Mouse (Mus musculus) liver, adult 2 months (tissue): ENCODE measurements around the gene Hmbs. TPM values are rescaled to one million over a fixed set of nuclear protein-coding genes. Genes with fewer than 3 reads are reported as not detected.

Experiments
- DNase-seq: peaks from one replicate; pipeline ENCODE4 v3.0.0-alpha.2; 2011; ENCODE audit warnings: low read depth, low spot score; ENCODE audit errors: extremely low read depth
- H3K27ac ChIP-seq: fragments of 200-500 bp; replicated peaks from 2 replicates; pipeline ENCODE4 v1.5.1; 2012; ENCODE audit warnings: low read depth, mild to moderate bottlenecking, control low read depth, inconsistent platforms, low read length; ENCODE audit not compliant: insufficient read depth
- H3K27me3 ChIP-seq: fragments of 200-500 bp; 2 replicates; pipeline ENCODE4 v1.6.1; 2012; ENCODE audit warnings: mild to moderate bottlenecking, moderate library complexity, low read length, inconsistent platforms; ENCODE audit not compliant: control insufficient read depth, insufficient read depth
- H3K36me3 ChIP-seq: fragments of 200-500 bp; 2 replicates; pipeline ENCODE4 v1.6.1; 2012; ENCODE audit warnings: low read length, inconsistent platforms; ENCODE audit not compliant: control insufficient read depth, insufficient read depth
- H3K4me1 ChIP-seq: fragments of 200-500 bp; 2 replicates; pipeline ENCODE4 v1.6.1; 2011; ENCODE audit warnings: low read length; ENCODE audit not compliant: control insufficient read depth, insufficient read depth
- H3K4me3 ChIP-seq: fragments of 200-500 bp; 2 replicates; pipeline ENCODE4 v1.5.1; 2011; ENCODE audit warnings: low read depth, mild to moderate bottlenecking, control low read depth, low read length, moderate library complexity; ENCODE audit not compliant: insufficient read depth
- H3K79me2 ChIP-seq: fragments of 200-500 bp; 2 replicates; pipeline ENCODE4 v1.6.1; 2012; ENCODE audit warnings: inconsistent platforms, mild to moderate bottlenecking, low read length, moderate library complexity; ENCODE audit not compliant: control insufficient read depth, insufficient read depth
- H3K9ac ChIP-seq: fragments of 200-500 bp; 2 replicates; pipeline ENCODE4 v1.6.1; 2012; ENCODE audit warnings: low read depth, mild to moderate bottlenecking, control low read depth, inconsistent platforms, low read length
- CTCF ChIP-seq: fragments of 200-500 bp; IDR thresholded peaks from 2 replicates; pipeline ENCODE4 v1.5.1; 2011; ENCODE audit warnings: low read depth, low read length, control low read depth
- POLR2A ChIP-seq: fragments of 200-500 bp; IDR thresholded peaks from 2 replicates; pipeline ENCODE4 v1.6.1; 2011; ENCODE audit warnings: low read length, control low read depth; ENCODE audit not compliant: insufficient read depth; ENCODE audit errors: extremely low read depth
- WGBS: fragments of 180-500 bp; shearing (Covaris S2); methylation state at CpG from one replicate; pipeline ENCODE4 v1.1.7; 2018; 5-methylcytosine and 5-hydroxymethylcytosine counted together
- polyA plus RNA-seq: library from polyadenylated mRNA; depleted of rRNA; stranded (reverse); fragments of >200 nt; gene quantifications from 2 replicates; pipeline ENCODE4 v1.2.3, GENCODE M21; 2012; rRNA removed
- total RNA-seq: library from RNA; depleted of rRNA; stranded (reverse); fragments of >200 nt; gene quantifications from 2 replicates; pipeline ENCODE4 v1.2.3, GENCODE M21; 2014; rRNA removed

The Hmbs gene
- total and polyA plus RNA-seq, 2 experiments: 58.8 to 61.3 TPM

DNA sequence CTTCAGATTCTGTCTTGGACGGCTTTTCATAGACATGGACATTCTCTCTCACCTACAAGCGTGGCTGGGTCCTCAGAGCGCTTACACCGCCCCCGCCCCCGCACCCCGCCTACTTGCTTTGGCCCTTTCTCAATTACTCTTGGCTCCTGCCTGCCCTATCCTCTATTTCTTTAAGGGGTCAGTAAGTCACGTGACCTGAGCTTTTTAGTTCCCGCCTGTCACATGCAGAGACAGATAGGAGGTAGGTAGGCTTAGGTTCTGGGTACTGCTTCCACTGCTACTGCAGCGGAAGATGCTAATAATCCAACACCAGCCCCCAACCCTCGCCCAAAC lies 55.1 kb downstream of the Hmbs start:
- H3K27me3 ChIP-seq: peaks cover 13% of the 10 kb centered on the region
- H3K79me2 ChIP-seq: no peaks in the 10 kb centered on the region
- peaks cover 4% of the 10 kb centered on the region; the same call in 1 of the 2 replicates for H3K4me1 ChIP-seq
- no peak overlapping the region for H3K9ac ChIP-seq
- no peak for DNase-seq
- no peak overlapping the region for H3K4me3 ChIP-seq
- no peak overlapping the region for H3K27ac ChIP-seq
- peaks cover 4% of the 10 kb centered on the region; the same call in 1 of the 2 replicates for H3K36me3 ChIP-seq
- TF ChIP-seq CTCF: no peak
- TF ChIP-seq POLR2A: no peak
- 22% methylated on average over 11 of the region's 11 CpGs for WGBS

DNA sequence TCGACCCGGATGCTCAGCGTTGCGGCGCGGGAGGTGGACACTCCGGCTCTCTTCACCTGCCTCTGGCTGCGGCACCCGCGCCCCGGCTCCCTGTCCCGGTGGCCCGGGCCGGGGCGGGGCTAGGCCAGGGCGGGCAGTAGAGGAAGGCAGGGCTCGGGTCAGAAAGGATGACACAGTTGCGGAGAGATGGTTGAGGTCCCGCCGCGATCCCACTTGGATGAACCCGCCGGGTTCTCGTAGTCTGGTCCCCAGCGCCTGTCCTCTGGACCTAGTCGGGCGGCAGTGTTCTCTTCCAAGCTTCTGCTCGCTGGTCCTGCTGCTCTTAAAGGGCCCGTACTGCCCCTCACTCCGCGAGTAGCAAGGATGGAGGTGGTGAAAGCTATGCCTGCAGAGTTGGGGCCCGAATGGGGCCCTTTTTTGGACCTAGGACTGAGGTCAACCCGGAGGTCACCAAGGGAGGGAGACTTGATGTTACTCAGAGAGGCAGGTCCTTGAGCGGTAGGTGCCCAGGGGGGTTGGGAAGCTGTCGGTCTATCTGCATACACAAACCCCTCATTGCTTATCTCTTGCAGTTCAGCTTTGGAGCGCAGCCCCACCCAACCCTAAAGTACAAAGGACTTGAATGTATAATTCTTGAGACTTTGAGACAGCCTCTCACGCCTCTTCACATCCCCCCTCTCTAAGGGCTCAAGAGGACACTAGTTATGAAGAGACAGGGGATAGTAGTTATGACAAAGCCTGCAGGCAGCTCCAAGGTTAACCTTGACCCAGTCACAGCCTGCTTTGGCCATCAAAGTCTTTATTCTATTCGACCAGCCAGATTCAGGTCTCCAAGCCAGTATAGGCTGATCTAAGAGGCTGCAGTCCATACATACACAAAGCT lies 55.7 kb downstream of the Hmbs start, which contains the start of gene Abcg4:
Abcg4 (minus strand) TSS at position 540 of the 883 bp plus-strand sequence.
- TF ChIP-seq POLR2A: no peak
- TF ChIP-seq CTCF: no peak
- no peak for DNase-seq
- no peak within 1 kb of the TSS for H3K27ac ChIP-seq
- H3K27me3 ChIP-seq: peaks cover 13% of the 10 kb centered on the region
- 0 out of 2 replicates have a peak, but pooled peaks cover 2% of the 10 kb centered on the region for H3K36me3 ChIP-seq
- 3% methylated on average over 38 of the region's 38 CpGs for WGBS
- H3K79me2 ChIP-seq: no peaks in the 10 kb centered on the region
- peak within 1 kb of the TSS; percentile 14; the same call in 1 of the 2 replicates for H3K9ac ChIP-seq
- peaks cover 4% of the 10 kb centered on the region; the same call in 1 of the 2 replicates for H3K4me1 ChIP-seq
- peak within 1 kb of the TSS; percentile 31; the same call in 1 of the 2 replicates for H3K4me3 ChIP-seq

DNA sequence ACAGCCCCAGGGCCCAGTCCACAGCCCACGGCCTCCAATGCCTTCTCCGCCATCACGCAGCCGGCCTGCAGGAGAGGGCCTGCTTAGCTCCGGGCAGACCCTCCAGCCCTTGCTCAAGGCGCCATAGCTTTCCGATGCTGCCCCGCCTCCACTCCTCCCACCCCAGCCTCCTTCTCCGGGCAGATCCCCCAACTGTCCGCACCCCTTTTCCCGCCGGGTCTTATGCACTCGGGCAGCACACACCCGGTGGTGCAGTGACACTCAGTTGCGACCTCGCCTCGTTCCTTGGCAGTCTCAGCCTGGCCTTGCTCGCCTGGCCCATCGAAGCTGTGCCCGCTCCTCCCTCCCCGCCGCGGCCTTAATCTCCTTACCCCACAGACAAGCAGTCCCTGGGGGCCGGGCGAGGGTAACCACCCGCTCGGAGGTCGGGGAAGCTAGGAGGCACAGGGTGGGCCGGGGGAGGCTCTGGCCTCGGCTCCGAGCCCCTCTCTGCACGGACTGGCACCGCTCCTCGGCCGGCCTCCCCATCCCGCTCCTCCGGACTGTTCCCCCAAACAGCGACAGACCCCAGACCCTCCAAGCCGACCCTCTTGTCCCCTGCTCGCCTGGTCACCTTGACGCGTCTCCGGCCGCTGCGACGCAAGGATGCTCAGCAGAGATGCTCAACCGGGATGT lies 56.5 kb downstream of the Hmbs start:
- Histone ChIP-seq H3K4me3 (peak overlapping the region; percentile 31; the same call in 1 of the 2 replicates), H3K4me1 (peaks cover 4% of the 10 kb centered on the region; the same call in 1 of the 2 replicates), H3K9ac (peak overlapping the region; percentile 14; the same call in 1 of the 2 replicates), H3K27ac (no peak overlapping the region), H3K27me3 (peaks cover 13% of the 10 kb centered on the region), H3K79me2 (no peaks in the 10 kb centered on the region), H3K36me3 (0 out of 2 replicates have a peak, but pooled peaks cover 2% of the 10 kb centered on the region)
- TF ChIP-seq POLR2A (no peak), CTCF (no peak)
- no peak for DNase-seq
- 10% methylated on average over 45 of the region's 47 CpGs for WGBS

DNA sequence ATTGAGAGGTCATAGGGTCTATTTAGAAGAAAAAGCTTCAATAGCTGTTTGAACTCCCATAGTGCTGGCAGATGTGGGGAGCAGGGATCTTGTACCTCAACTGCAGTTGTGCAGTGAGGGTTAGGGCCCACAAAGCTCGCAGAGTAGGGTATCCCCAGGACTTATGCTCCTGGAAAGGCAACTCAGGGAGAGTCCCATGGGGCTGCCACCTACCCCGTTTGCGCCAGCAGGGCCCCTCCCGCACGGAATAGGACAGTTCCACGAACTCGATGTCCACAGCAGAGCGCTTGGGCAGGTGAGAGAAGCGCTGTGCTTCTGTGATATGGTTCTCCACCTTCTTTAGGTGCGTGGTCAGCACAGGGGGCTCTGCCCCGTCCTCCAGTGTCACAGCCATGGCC lies 57.0 kb downstream of the Hmbs start:
- Histone ChIP-seq H3K36me3 (no peaks in the 10 kb centered on the region), H3K79me2 (no peaks in the 10 kb centered on the region), H3K27me3 (peaks cover 13% of the 10 kb centered on the region), H3K27ac (no peak overlapping the region), H3K4me1 (peaks cover 4% of the 10 kb centered on the region; the same call in 1 of the 2 replicates), H3K9ac (no peak overlapping the region), H3K4me3 (no peak overlapping the region)
- WGBS: 40% methylated on average over 11 of the region's 11 CpGs
- no peak for DNase-seq
- TF ChIP-seq POLR2A (no peak), CTCF (no peak)

Other genes with a start within 250 kb of the Hmbs start
- under 0.01 TPM in 1 of 2 replicates, not detected in the other for gene Mfrp, start 242.5 kb downstream of the Hmbs start, total RNA-seq
- not detected in 2 replicates for gene Mfrp, start 242.5 kb downstream of the Hmbs start, polyA plus RNA-seq
- 2.7 and 3.0 TPM in 2 replicates for gene C1qtnf5, start 237.0 kb downstream of the Hmbs start, total RNA-seq
- gene C1qtnf5, start 237.0 kb downstream of the Hmbs start, polyA plus RNA-seq: 5.6 and 5.7 TPM in 2 replicates
- 0.09 TPM in 1 of 2 replicates, not detected in the other for gene Gm49380, start 230.7 kb downstream of the Hmbs start, total RNA-seq
- gene Gm49380, start 230.7 kb downstream of the Hmbs start, polyA plus RNA-seq: not detected in 2 replicates
- 3.1 and 5.0 TPM in 2 replicates for gene Rnf26, start 230.7 kb downstream of the Hmbs start, total RNA-seq
- gene Rnf26, start 230.7 kb downstream of the Hmbs start, polyA plus RNA-seq: 16.7 and 19.0 TPM in 2 replicates
- 3.6 and 6.7 TPM in 2 replicates for gene Mcam, start 209.8 kb downstream of the Hmbs start, total RNA-seq
- gene Mcam, start 209.8 kb downstream of the Hmbs start, polyA plus RNA-seq: 4.2 and 4.5 TPM in 2 replicates
- gene Cbl, start 110.2 kb downstream of the Hmbs start, total RNA-seq: 2.8 and 4.3 TPM in 2 replicates
- 1.8 and 2.4 TPM in 2 replicates for gene Cbl, start 110.2 kb downstream of the Hmbs start, polyA plus RNA-seq
- gene Ccdc153, start 103.6 kb downstream of the Hmbs start, total RNA-seq: not detected in 2 replicates
- gene Ccdc153, start 103.6 kb downstream of the Hmbs start, polyA plus RNA-seq: not detected in 2 replicates
- not detected in 2 replicates for gene Pdzd3, start 92.8 kb downstream of the Hmbs start, total RNA-seq
- not detected in 2 replicates for gene Pdzd3, start 92.8 kb downstream of the Hmbs start, polyA plus RNA-seq
- 3.5 and 5.6 TPM in 2 replicates for gene Nlrx1, start 75.6 kb downstream of the Hmbs start, total RNA-seq
- 8.6 and 10.0 TPM in 2 replicates for gene Nlrx1, start 75.6 kb downstream of the Hmbs start, polyA plus RNA-seq
- not detected in 2 replicates for gene Abcg4, start 55.6 kb downstream of the Hmbs start, total RNA-seq
- 0.11 TPM in 1 of 2 replicates, not detected in the other for gene Abcg4, start 55.6 kb downstream of the Hmbs start, polyA plus RNA-seq
- gene Hinfp, start 38.6 kb downstream of the Hmbs start, total RNA-seq: 7.4 and 7.6 TPM in 2 replicates
- 10.6 and 16.9 TPM in 2 replicates for gene Hinfp, start 38.6 kb downstream of the Hmbs start, polyA plus RNA-seq
- 5.2 and 7.9 TPM in 2 replicates for gene C2cd2l, start 23.9 kb downstream of the Hmbs start, total RNA-seq
- gene C2cd2l, start 23.9 kb downstream of the Hmbs start, polyA plus RNA-seq: 60.1 and 60.9 TPM in 2 replicates
- gene Dpagt1, start 18.2 kb downstream of the Hmbs start, total RNA-seq: 8.7 and 13.1 TPM in 2 replicates
- 57.4 and 71.7 TPM in 2 replicates for gene Dpagt1, start 18.2 kb downstream of the Hmbs start, polyA plus RNA-seq
- gene H2afx, start 9.5 kb downstream of the Hmbs start, total RNA-seq: 5.6 and 11.2 TPM in 2 replicates
- gene H2afx, start 9.5 kb downstream of the Hmbs start, polyA plus RNA-seq: 22.5 and 23.6 TPM in 2 replicates
- 14.5 and 22.0 TPM in 2 replicates for gene Vps11, start 17.4 kb upstream of the Hmbs start, total RNA-seq
- 15.9 and 17.0 TPM in 2 replicates for gene Vps11, start 17.4 kb upstream of the Hmbs start, polyA plus RNA-seq
- 87.8 and 131 TPM in 2 replicates for gene Hyou1, start 35.3 kb upstream of the Hmbs start, total RNA-seq
- gene Hyou1, start 35.3 kb upstream of the Hmbs start, polyA plus RNA-seq: 75.0 and 111 TPM in 2 replicates
- gene Slc37a4, start 52.6 kb upstream of the Hmbs start, total RNA-seq: 250 and 307 TPM in 2 replicates
- 153 and 185 TPM in 2 replicates for gene Slc37a4, start 52.6 kb upstream of the Hmbs start, polyA plus RNA-seq
- gene Rps25, start 62.9 kb upstream of the Hmbs start, total RNA-seq: 455 and 516 TPM in 2 replicates
- 82.7 and 98.8 TPM in 2 replicates for gene Rps25, start 62.9 kb upstream of the Hmbs start, polyA plus RNA-seq
- 31.0 and 35.0 TPM in 2 replicates for gene Trappc4, start 63.4 kb upstream of the Hmbs start, total RNA-seq
- gene Trappc4, start 63.4 kb upstream of the Hmbs start, polyA plus RNA-seq: 28.0 and 30.7 TPM in 2 replicates
- 8.8 and 10.2 TPM in 2 replicates for gene Ccdc84, start 74.3 kb upstream of the Hmbs start, total RNA-seq
- 14.7 and 22.0 TPM in 2 replicates for gene Ccdc84, start 74.3 kb upstream of the Hmbs start, polyA plus RNA-seq
- gene Foxr1, start 96.9 kb upstream of the Hmbs start, total RNA-seq: not detected in 2 replicates
- not detected in 2 replicates for gene Foxr1, start 96.9 kb upstream of the Hmbs start, polyA plus RNA-seq
- not detected in 2 replicates for gene Upk2, start 110.7 kb upstream of the Hmbs start, total RNA-seq
- gene Upk2, start 110.7 kb upstream of the Hmbs start, polyA plus RNA-seq: not detected in 2 replicates
- gene Bcl9l, start 138.6 kb upstream of the Hmbs start, total RNA-seq: 5.4 and 5.9 TPM in 2 replicates
- gene Bcl9l, start 138.6 kb upstream of the Hmbs start, polyA plus RNA-seq: 26.0 and 27.9 TPM in 2 replicates
- gene Cxcr5, start 217.6 kb upstream of the Hmbs start, total RNA-seq: 0.18 and 0.20 TPM in 2 replicates
- 0.24 and 1.4 TPM in 2 replicates for gene Cxcr5, start 217.6 kb upstream of the Hmbs start, polyA plus RNA-seq